Mouse (Mus musculus) embryonic facial prominence, embryonic 14.5 days (tissue): ENCODE data around the gene Gnb2. TPM values are rescaled to one million over a fixed set of nuclear protein-coding genes. Genes with fewer than 3 reads are reported as not detected.

Experiments used
- ATAC-seq: fragments of 200-750 bp; cut with Nextera tagmentation; 2 replicates; pipeline ENCODE4 v1.8.0; 2017; ENCODE audit warnings: low read depth, moderate number of reproducible peaks, moderate TSS enrichment
- DNase-seq: peaks from one replicate; pipeline ENCODE4 v3.0.0-alpha.2; 2015; ENCODE audit warnings: low spot score
- H3K27ac ChIP-seq: fragments of 300-500 bp; sonication (generic); replicated peaks from 2 replicates; pipeline ENCODE4 v1.5.1; 2014; ENCODE audit warnings: low read depth, mild to moderate bottlenecking, low read length, moderate library complexity
- H3K27me3 ChIP-seq: fragments of 300-500 bp; sonication (generic); replicated peaks from 2 replicates; pipeline ENCODE4 v1.6.1; 2014; ENCODE audit warnings: low read length; ENCODE audit not compliant: control insufficient read depth, insufficient read depth
- H3K36me3 ChIP-seq: fragments of 300-500 bp; sonication (generic); 2 replicates; pipeline ENCODE4 v1.6.1; 2014; ENCODE audit warnings: low read length, mixed read lengths; ENCODE audit not compliant: control insufficient read depth, insufficient read depth
- H3K4me1 ChIP-seq: fragments of 300-500 bp; sonication (generic); 2 replicates; pipeline ENCODE4 v1.6.1; 2014; ENCODE audit warnings: antibody characterized with exemption, low read length; ENCODE audit not compliant: control insufficient read depth, insufficient read depth
- H3K4me2 ChIP-seq: fragments of 300-500 bp; sonication (generic); 2 replicates; pipeline ENCODE4 v1.6.1; 2014; ENCODE audit warnings: low read depth, mild to moderate bottlenecking, low read length, moderate library complexity, mixed read lengths
- H3K4me3 ChIP-seq: fragments of 300-500 bp; sonication (generic); 2 replicates; pipeline ENCODE4 v1.5.1; 2014; ENCODE audit warnings: low read depth, mild to moderate bottlenecking, low read length
- H3K9ac ChIP-seq: fragments of 300-500 bp; sonication (generic); 2 replicates; pipeline ENCODE4 v1.6.1; 2014; ENCODE audit warnings: low read depth, mild to moderate bottlenecking, low read length, moderate library complexity, mixed read lengths
- H3K9me3 ChIP-seq: fragments of 300-500 bp; sonication (generic); 2 replicates; pipeline ENCODE4 v1.6.1; 2016; ENCODE audit warnings: low read length; ENCODE audit not compliant: control insufficient read depth
- WGBS: fragments of 180-500 bp; shearing (Covaris S2); extraction: QIAGEN DNeasy Blood & Tissue Kit; methylation state at CpG from one replicate; pipeline ENCODE4 v1.1.7; 2014; 5-methylcytosine and 5-hydroxymethylcytosine counted together
- polyA plus RNA-seq: library from polyadenylated mRNA; unstranded; fragments of >200 nt; fragmentation: Nextera tagmentation; extraction: Ambion mirVana; gene quantifications from 2 replicates; pipeline ENCODE4 v1.2.1, GENCODE M21; 2014

Gnb2 gene
- polyA plus RNA-seq, 1 experiment from 2014 or later = 430 TPM

DNA sequence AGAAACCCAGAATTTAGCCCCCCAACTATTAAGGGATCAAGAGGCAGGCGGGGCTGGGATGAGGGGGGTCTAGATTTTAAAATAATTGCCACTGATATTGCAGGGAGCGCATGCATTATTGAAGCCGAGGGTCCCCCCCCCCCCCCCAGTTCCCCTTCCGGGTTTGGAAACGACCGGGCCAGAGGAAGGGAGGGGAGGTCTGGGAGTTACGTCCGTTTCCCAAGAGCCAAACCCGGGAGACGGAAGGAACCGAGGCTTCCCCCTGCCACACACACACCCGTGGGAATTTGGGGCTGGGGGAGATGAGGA lies 548 bp downstream of the Gnb2 start:
- no peaks in the 10 kb centered on the region for H3K27me3 ChIP-seq
- no peak for DNase-seq
- H3K27ac ChIP-seq = peak overlapping the region; percentile 93
- H3K4me2 ChIP-seq = peak overlapping the region; percentile 96
- WGBS = 0% methylated on average over 9 of the region's 12 CpGs
- peak overlapping the region; percentile 83 for H3K4me3 ChIP-seq
- peak; percentile 0; the same call in 1 of the 2 replicates for ATAC-seq
- H3K4me1 ChIP-seq = no peaks in the 10 kb centered on the region
- H3K36me3 ChIP-seq = peaks cover 26% of the 10 kb centered on the region
- H3K9ac ChIP-seq = peak overlapping the region; percentile 89
- no peaks in the 10 kb centered on the region for H3K9me3 ChIP-seq

DNA sequence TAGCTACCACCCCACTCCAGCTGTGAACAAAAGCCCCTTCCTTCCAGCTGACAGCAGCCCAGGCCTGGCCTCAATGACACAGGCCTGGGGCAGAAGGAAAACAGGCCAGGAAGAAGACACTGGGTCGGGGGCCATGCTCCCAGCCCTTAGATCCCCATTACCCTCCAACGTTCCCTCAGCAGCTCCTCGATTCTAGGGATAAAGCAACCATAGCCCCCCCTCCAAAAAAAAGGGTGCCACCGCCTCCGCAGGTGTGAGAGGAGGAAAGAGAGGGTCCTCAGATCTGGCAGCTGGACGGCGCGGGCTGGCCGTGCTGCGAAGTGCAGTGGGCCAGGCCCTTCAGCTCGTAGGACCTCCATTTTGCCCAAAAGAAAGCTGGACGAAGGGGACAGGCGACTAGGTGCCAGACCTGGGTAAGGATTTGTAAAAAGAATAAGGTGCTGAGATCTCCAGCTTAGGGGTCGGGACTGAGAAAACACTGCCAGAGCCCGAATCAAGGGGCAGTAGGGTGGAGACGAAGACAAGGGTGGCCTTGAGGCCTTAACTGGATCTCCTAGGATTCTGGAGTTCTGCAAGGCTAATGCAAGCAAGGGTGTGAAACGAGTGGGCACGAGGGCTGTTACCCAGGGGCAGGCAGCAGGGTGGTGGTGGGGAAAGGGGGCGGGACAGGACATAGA lies 1.0 kb downstream of the Gnb2 start:
- peak overlapping the region; percentile 89 for H3K9ac ChIP-seq
- no peaks in the 10 kb centered on the region for H3K9me3 ChIP-seq
- peaks cover 31% of the 10 kb centered on the region for H3K36me3 ChIP-seq
- ATAC-seq (no peak), DNase-seq (no peak)
- no peaks in the 10 kb centered on the region for H3K4me1 ChIP-seq
- peak overlapping the region; percentile 96 for H3K4me2 ChIP-seq
- 1% methylated on average over 18 of the region's 19 CpGs for WGBS
- no peaks in the 10 kb centered on the region for H3K27me3 ChIP-seq
- H3K4me3 ChIP-seq = peak overlapping the region; percentile 83
- peak overlapping the region; percentile 93 for H3K27ac ChIP-seq

DNA sequence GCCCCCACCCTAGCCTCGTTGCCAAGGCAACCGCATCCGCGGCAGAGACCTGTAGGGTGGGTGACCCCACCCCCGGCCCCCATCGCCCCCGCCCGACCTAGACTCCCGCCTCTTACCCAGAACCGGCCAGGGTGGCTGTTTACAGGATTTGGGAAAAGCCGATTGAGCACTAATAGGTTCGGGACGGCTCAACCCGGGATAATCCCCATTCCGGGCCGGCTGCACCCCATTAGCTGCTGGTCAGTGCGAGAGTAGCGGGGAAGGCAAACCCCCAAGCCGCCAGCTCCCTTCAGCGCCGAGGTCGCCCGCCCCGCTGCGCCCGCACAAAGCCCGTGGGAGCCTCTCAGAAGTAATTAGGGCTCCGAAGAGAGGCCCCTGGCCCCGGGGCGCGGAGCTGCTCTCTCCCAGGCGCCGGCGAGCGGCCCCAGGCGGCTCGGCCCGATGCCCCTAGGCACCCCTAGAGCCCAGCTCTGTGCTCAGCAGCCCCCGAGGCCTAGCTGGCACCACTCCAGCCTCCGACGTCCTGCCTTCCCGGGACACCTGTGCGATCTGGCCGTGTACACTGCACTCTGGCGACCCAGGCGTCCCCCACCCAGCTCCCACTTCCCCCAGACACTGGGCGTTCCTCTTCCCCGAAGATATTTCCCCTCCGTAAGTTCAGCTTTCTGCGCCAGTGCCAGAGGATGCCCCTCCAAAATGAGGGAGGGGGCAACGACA lies 1.7 kb downstream of the Gnb2 start:
- no peaks in the 10 kb centered on the region for H3K27me3 ChIP-seq
- WGBS = 0% methylated on average over 35 of the region's 51 CpGs
- no peaks in the 10 kb centered on the region for H3K4me1 ChIP-seq
- H3K4me3 ChIP-seq = peak overlapping the region; percentile 83
- H3K36me3 ChIP-seq = peaks cover 38% of the 10 kb centered on the region
- no peak for DNase-seq
- peak overlapping the region; percentile 89 for H3K9ac ChIP-seq
- H3K27ac ChIP-seq = peak overlapping the region; percentile 93
- ATAC-seq = peak; percentile 11
- no peaks in the 10 kb centered on the region for H3K9me3 ChIP-seq
- peak overlapping the region; percentile 96 for H3K4me2 ChIP-seq

DNA sequence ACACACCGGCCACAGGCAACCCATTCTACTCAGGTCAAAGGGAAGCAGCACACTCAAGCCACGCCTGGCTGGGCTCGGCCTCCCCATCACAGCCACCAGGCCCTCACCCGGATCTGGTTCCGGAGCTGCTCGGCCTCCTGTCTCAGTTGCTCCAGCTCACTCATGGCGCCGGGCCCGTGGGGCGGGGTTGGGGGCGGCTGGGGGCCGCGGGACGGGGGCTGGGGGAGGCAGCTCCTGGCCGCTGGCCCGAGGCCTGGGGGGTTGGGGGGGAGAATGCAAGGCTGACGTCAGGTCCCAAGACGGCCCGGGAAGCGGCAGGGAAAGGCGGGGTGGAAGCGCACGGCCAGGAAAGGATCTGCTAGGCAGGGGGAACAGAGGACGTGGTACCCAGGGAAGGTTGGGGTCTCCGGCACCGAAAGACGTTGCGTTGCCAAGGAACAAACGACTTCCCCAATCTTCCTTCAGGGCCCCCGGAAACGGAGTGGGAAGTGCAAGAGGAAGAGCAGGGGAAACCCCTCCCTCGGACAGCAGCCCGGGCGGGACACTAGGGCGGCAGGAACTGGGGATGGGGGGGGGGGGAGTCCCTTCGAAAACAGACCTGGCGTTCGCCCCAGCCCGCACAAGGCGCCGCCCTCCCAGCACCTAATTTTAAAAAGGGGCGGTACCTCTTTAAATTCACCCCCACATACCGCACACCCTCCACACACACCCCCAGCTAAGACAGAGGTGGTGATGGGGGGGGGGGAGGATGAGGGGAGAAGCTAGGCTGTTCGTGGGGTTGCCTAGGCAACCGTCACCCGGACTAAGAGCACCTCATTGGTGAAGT lies 2.5 kb downstream of the Gnb2 start:
- Histone ChIP-seq H3K4me1 (no peaks in the 10 kb centered on the region), H3K27me3 (no peaks in the 10 kb centered on the region), H3K9me3 (no peaks in the 10 kb centered on the region), H3K4me3 (peak overlapping the region; percentile 83), H3K36me3 (peaks cover 46% of the 10 kb centered on the region), H3K9ac (peak overlapping the region; percentile 89), H3K4me2 (peak overlapping the region; percentile 96), H3K27ac (peak overlapping the region; percentile 93)
- WGBS = 0% methylated on average over 23 of the region's 46 CpGs
- ATAC-seq = peak; percentile 51
- DNase-seq = peak; percentile 94

DNA sequence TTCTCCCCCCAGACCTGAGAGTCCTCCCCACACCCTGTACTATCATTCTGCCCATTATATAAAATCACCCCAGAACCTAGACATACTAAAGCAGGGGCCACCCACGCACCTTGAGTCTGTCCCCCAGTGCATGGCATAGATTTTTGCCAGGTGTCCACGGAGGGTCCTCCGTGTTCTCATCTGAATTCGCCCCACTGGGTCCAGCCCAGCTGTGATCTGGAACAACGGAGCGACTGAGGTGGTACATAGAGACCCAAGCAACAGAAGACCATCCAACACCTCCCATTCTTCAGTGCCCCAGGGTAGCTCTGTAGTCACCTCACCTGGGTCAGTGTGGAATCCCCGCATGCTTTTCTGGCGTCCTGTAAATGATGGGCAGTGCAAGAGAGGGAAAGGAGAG lies 3.2 kb downstream of the Gnb2 start:
- Histone ChIP-seq H3K4me3 (peak overlapping the region; percentile 83), H3K9ac (peak overlapping the region; percentile 89), H3K27me3 (no peaks in the 10 kb centered on the region), H3K36me3 (peaks cover 53% of the 10 kb centered on the region), H3K9me3 (no peaks in the 10 kb centered on the region), H3K4me1 (no peaks in the 10 kb centered on the region), H3K4me2 (peak overlapping the region; percentile 96), H3K27ac (peak overlapping the region; percentile 93)
- DNase-seq = no peak
- WGBS = 73% methylated on average over 8 of the region's 8 CpGs
- ATAC-seq = no peak

- ATAC-seq (no peak), DNase-seq (no peak)
- Histone ChIP-seq H3K4me2 (peak overlapping the region; percentile 96; the same call in 1 of the 2 replicates), H3K9ac (no peak overlapping the region), H3K4me1 (no peaks in the 10 kb centered on the region), H3K27ac (0 out of 2 replicates have a peak overlapping the region, but pooled peaks have one; percentile 93), H3K27me3 (no peaks in the 10 kb centered on the region), H3K9me3 (no peaks in the 10 kb centered on the region), H3K36me3 (peaks cover 60% of the 10 kb centered on the region), H3K4me3 (peak overlapping the region; percentile 83; the same call in 1 of the 2 replicates)
- WGBS = 68% methylated on average over 12 of the region's 15 CpGs
Observed at GRCm38 (mm10) chr5:137529221-137529995, 3.9 kb downstream of the Gnb2 start.

DNA sequence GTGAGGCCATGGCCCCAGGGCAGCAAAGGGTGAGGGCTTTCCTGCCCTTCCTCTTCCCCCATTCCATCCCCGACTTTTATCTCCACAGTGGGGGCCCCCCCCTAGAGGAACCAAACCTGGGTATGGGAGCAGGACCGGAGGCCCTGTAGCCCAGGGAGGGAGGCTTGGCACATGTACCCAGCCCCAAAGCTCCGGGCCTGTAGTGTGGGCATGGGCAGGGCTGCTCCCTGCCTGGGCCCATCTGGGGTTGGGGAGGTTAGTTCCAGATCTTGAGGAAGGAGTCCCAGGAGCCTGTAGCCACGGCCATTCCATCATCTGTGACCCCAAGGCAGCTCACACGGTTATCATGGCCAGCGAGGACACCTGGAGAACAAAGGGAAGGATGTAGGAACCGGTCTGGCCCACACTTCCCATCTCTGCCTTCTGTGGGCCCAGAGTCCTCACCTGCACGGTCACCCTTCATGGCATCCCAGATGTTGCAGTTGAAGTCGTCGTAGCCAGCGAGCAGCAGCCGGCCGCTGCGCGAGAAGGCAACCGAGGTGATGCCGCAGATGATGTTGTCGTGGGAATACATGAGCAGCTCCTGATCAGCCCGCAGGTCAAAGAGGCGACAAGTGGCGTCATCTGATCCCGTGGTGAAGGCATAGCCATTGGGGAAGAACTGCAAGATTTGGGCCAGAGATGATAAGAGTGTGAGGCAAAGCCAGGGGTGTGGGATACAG lies 4.9 kb downstream of the Gnb2 start:
- Histone ChIP-seq H3K4me1 (no peaks in the 10 kb centered on the region), H3K4me3 (no peak overlapping the region), H3K9me3 (no peaks in the 10 kb centered on the region), H3K27me3 (no peaks in the 10 kb centered on the region), H3K27ac (no peak overlapping the region), H3K9ac (no peak overlapping the region), H3K4me2 (no peak overlapping the region), H3K36me3 (peaks cover 70% of the 10 kb centered on the region)
- DNase-seq (no peak), ATAC-seq (no peak)
- WGBS = 80% methylated on average over 22 of the region's 22 CpGs
